Mouse (Mus musculus) small intestine, adult 2 months (tissue): Measurements from ENCODE around the gene Fgf12.

Source experiments
- CTCF ChIP-seq: fragments of 200-500 bp; IDR thresholded peaks from 2 replicates; pipeline ENCODE4 v1.5.1; 2012; ENCODE audit warnings: low read depth, mild to moderate bottlenecking, control low read depth, inconsistent platforms, low read length, moderate library complexity, mixed read lengths; ENCODE audit not compliant: insufficient replicate concordance, insufficient read length; ENCODE audit errors: extremely low read depth
- POLR2A ChIP-seq: fragments of 200-500 bp; IDR thresholded peaks from 2 replicates; pipeline ENCODE4 v1.6.1; 2012; ENCODE audit warnings: low read depth, mild to moderate bottlenecking, control low read depth, inconsistent platforms, low read length, moderate library complexity

DNA sequence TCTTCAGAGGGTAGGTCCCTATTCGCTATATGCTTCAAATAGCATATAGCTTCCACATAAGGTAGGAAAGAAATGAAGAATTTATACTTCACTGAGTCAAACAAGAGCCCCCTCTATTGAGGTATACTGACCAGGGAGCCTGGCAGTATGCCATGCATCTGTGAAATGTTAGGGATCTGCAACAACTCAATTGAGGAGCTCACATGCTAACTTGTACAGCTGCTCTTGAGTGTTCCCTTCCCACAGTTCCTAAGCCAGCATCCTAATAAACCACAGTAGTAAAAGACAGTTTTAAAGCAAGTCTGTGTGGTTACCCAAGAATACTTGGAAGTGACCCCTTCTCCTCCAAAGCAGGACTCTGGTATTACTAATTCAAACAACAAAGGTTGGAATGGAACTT is 331.3 kb downstream of the Fgf12 start:
- TF ChIP-seq CTCF (no peak), POLR2A (no peak)
